Mouse (Mus musculus) heart, postnatal 0 days (tissue): ENCODE results near the gene Stox2. TPM values are rescaled to one million over a fixed set of nuclear protein-coding genes. Genes with fewer than 3 reads are reported as not detected.

Experiments used
- ATAC-seq: fragments of 200-750 bp; cut with Nextera tagmentation; 2 replicates; pipeline ENCODE4 v1.8.0; 2017; ENCODE audit warnings: low read depth, moderate number of reproducible peaks, moderate library complexity; ENCODE audit not compliant: insufficient read depth
- DNase-seq: peaks from one replicate; pipeline ENCODE4 v3.0.0-alpha.2; 2016; ENCODE audit warnings: low spot score
- H3K27ac ChIP-seq: fragments of 300-500 bp; sonication (generic); 2 replicates; pipeline ENCODE4 v1.5.1; 2014; ENCODE audit warnings: low read depth, mild to moderate bottlenecking
- H3K27me3 ChIP-seq: fragments of 300-500 bp; sonication (generic); 2 replicates; pipeline ENCODE4 v1.6.1; 2014; ENCODE audit warnings: low read length, mixed read lengths; ENCODE audit not compliant: control insufficient read depth, insufficient read depth
- H3K36me3 ChIP-seq: fragments of 300-500 bp; sonication (generic); replicated peaks from 2 replicates; pipeline ENCODE4 v1.6.1; 2014; ENCODE audit warnings: low read length, mixed read lengths; ENCODE audit not compliant: control insufficient read depth, insufficient read depth
- H3K4me1 ChIP-seq: fragments of 300-500 bp; sonication (generic); 2 replicates; pipeline ENCODE4 v1.6.1; 2014; ENCODE audit warnings: antibody characterized with exemption; ENCODE audit not compliant: control insufficient read depth, insufficient read depth
- H3K4me2 ChIP-seq: fragments of 300-500 bp; sonication (generic); 2 replicates; pipeline ENCODE4 v1.6.1; 2014; ENCODE audit warnings: low read depth, mild to moderate bottlenecking, low read length, moderate library complexity
- H3K4me3 ChIP-seq: fragments of 300-500 bp; sonication (generic); 2 replicates; pipeline ENCODE4 v1.5.1; 2014; ENCODE audit warnings: low read depth, low read length
- H3K9ac ChIP-seq: fragments of 300-500 bp; sonication (generic); replicated peaks from 2 replicates; pipeline ENCODE4 v1.6.1; 2014; ENCODE audit warnings: low read depth, low read length, mixed read lengths
- H3K9me3 ChIP-seq: fragments of 300-500 bp; sonication (generic); replicated peaks from 2 replicates; pipeline ENCODE4 v1.6.1; 2016; ENCODE audit warnings: low read length; ENCODE audit not compliant: control insufficient read depth
- CTCF ChIP-seq: IDR thresholded peaks from 2 replicates; pipeline ENCODE4 v1.5.1; 2016; ENCODE audit warnings: antibody characterized with exemption, control low read depth, low read depth
- EP300 ChIP-seq: IDR thresholded peaks from 2 replicates; pipeline ENCODE4 v1.6.1; 2016; ENCODE audit warnings: antibody characterized with exemption, low read depth
- WGBS: fragments of 180-500 bp; shearing (Covaris S2); extraction: QIAGEN DNeasy Blood & Tissue Kit; methylation state at CpG from one replicate; pipeline ENCODE4 v1.1.7; 2014; 5-methylcytosine and 5-hydroxymethylcytosine counted together
- polyA plus RNA-seq: library from polyadenylated mRNA; unstranded; fragments of >200 nt; fragmentation: Nextera tagmentation; extraction: Ambion mirVana; gene quantifications from 2 replicates; pipeline ENCODE4 v1.2.1, GENCODE M21; 2015
- total RNA-seq: library from RNA; depleted of rRNA; stranded (reverse); fragments of >200 nt; gene quantifications from 2 replicates; pipeline ENCODE4 v1.2.3, GENCODE M21; 2014; ENCODE audit warnings: low replicate concordance

Stox2 gene
- total and polyA plus RNA-seq, 2 experiments from 2014 or later, result 6.2 to 12.7 TPM

DNA sequence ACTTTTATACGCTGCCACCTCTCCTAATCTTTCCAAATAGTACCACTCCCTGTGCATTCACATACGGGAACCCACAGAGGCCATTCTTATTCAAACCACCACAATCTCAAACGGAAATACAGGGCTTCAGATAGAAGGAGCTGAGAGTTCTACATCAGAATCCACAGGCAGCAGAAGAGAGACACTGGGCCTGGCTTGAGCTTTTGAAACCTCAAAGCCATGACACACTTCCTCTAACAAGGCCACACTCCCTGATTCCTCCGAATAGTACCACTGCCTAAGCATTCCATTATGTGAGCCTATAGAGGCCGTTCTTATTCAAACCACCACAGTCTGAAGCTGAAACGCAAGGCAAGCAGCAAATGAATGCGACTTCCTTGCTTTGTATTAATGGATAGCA, 69.5 kb downstream of the Stox2 start:
- H3K9me3 ChIP-seq, result no peaks in the 10 kb centered on the region
- H3K27me3 ChIP-seq, result no peaks in the 10 kb centered on the region
- H3K4me2 ChIP-seq, result no peak overlapping the region
- no peaks in the 10 kb centered on the region for H3K36me3 ChIP-seq
- 85% methylated on average over 7 of the region's 7 CpGs for WGBS
- no peak for TF ChIP-seq CTCF
- TF ChIP-seq EP300, result no peak
- no peak overlapping the region for H3K27ac ChIP-seq
- peaks cover 10% of the 10 kb centered on the region for H3K4me1 ChIP-seq
- H3K9ac ChIP-seq, result no peak overlapping the region
- no peak for ATAC-seq
- H3K4me3 ChIP-seq, result no peak overlapping the region
- DNase-seq, result no peak

DNA sequence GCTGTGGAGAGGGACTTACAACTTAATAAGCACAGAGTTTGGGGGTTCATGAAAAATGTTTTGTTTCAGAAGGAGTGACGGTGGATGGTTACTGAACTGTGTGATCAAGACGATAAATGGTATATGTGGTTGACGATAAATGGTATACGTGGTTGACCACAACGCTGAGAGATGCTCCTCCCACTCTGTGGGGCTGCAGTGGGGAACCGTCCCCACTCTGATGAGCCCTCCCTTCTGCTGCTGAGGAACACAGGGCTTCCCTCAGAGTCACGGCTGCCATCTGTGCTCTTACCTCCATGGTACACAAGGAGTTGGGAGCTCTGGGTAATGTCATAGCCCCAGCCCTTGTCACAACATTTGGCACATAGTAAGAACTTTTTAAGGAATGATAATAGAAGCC, 72.4 kb downstream of the Stox2 start:
- H3K27me3 ChIP-seq, result no peaks in the 10 kb centered on the region
- DNase-seq, result no peak
- 0 out of 2 replicates have a peak, but pooled peaks cover 3% of the 10 kb centered on the region for H3K4me1 ChIP-seq
- no peak for ATAC-seq
- no peaks in the 10 kb centered on the region for H3K9me3 ChIP-seq
- no peaks in the 10 kb centered on the region for H3K36me3 ChIP-seq
- H3K9ac ChIP-seq, result no peak overlapping the region
- no peak for TF ChIP-seq CTCF
- no peak for TF ChIP-seq EP300
- H3K27ac ChIP-seq, result no peak overlapping the region
- 81% methylated on average over 7 of the region's 7 CpGs for WGBS
- no peak overlapping the region for H3K4me3 ChIP-seq
- H3K4me2 ChIP-seq, result no peak overlapping the region

DNA sequence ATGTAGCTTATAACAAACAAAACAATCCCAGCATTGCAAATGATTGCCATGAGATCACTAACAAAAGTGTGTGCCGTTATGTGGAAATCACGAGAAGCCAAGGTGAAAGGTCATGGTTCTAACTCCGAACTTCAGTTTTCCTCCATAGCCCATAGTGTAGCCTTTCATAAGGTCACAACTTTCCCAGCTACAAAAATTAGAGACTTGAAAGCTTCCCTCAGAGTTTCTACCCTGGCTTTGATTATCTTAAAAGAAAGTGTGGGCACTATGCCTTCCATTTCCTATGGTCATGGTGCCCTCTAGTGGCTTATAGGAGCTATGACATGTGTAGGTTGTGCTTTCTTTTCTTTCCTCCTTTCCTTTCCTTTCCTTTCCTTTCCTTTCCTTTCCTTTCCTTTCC, 74.6 kb downstream of the Stox2 start:
- TF ChIP-seq CTCF, result peak; percentile 90
- no peak for TF ChIP-seq EP300
- Histone ChIP-seq H3K9me3 (no peaks in the 10 kb centered on the region), H3K36me3 (no peaks in the 10 kb centered on the region), H3K27ac (no peak overlapping the region), H3K27me3 (no peaks in the 10 kb centered on the region), H3K4me2 (no peak overlapping the region), H3K4me3 (no peak overlapping the region), H3K4me1 (0 out of 2 replicates have a peak, but pooled peaks cover 9% of the 10 kb centered on the region), H3K9ac (no peak overlapping the region)
- WGBS, result 61% methylated on average over 3 of the region's 3 CpGs
- peak; percentile 52 for DNase-seq
- no peak for ATAC-seq

DNA sequence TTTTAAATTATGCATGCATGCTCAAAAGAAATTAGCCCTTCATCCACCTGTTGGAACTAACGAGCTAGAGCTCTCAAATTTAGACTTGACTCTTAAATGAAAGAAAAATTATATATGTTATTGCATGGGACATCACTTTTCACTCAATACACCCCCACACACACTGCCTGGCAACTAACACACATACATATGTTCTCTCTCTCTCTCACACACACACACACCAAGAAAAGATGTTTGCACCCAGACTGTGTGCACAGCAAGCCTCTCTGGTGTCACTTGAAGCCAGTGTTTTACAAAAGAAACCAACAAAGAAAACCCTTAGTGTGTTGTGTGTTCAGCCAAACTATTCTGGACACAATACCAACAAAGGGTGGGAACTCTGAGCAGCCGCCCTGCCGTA, 75.1 kb downstream of the Stox2 start:
- ATAC-seq, result no peak
- WGBS, result 90% methylated on average over 3 of the region's 3 CpGs

DNA sequence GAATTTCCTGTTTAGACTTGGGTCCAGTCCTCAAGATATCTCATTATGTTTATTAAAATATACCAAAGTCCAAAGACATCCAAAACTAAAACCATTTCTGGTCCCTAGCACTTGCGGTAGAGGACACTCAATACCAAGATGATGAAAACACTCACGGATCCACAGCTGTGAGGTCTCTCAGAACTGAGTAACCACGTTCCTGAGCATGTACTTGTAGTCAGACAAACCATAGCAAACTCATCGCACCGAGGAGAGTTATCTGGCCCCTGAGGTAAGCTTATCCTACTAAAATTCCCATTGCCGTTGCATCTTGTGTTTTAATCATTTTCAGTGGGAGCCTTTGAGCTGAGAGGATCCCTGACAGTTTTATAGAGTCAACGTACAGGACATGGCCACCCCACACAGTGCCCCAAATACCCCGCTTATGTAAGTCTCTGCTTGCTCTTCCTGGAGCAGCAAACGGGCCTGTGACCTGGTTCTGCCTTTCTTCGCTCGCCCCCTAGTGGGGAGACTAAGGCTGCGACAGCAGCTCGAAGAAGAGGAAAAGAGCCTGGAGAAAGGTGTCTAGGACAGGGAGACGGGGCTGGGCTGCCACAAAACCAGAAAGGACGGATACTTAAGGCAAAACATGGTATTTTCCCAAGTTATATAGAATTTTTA, 75.6 kb downstream of the Stox2 start:
- Histone ChIP-seq H3K9ac (no peak overlapping the region), H3K27me3 (no peaks in the 10 kb centered on the region), H3K4me2 (peak overlapping the region; percentile 23), H3K27ac (no peak overlapping the region), H3K4me1 (0 out of 2 replicates have a peak, but pooled peaks cover 10% of the 10 kb centered on the region), H3K9me3 (no peaks in the 10 kb centered on the region), H3K4me3 (no peak overlapping the region), H3K36me3 (no peaks in the 10 kb centered on the region)
- TF ChIP-seq CTCF (peak; percentile 98), EP300 (no peak)
- ATAC-seq (peak; percentile 65; the same call in 1 of the 2 replicates), DNase-seq (peak; percentile 89)
- WGBS, result 25% methylated on average over 15 of the region's 15 CpGs

More for the DNA sequence above, 75.1 kb downstream of the Stox2 start:
- Histone ChIP-seq H3K9me3 (no peaks in the 10 kb centered on the region), H3K4me3 (no peak overlapping the region), H3K27ac (no peak overlapping the region), H3K4me1 (0 out of 2 replicates have a peak, but pooled peaks cover 10% of the 10 kb centered on the region), H3K9ac (no peak overlapping the region), H3K36me3 (no peaks in the 10 kb centered on the region), H3K27me3 (no peaks in the 10 kb centered on the region), H3K4me2 (0 out of 2 replicates have a peak overlapping the region, but pooled peaks have one; percentile 23)
- TF ChIP-seq CTCF (no peak), EP300 (no peak)
- no peak for DNase-seq
